ENCODE assay signal across 8 mouse cellular contexts in the genomic region with DNA sequence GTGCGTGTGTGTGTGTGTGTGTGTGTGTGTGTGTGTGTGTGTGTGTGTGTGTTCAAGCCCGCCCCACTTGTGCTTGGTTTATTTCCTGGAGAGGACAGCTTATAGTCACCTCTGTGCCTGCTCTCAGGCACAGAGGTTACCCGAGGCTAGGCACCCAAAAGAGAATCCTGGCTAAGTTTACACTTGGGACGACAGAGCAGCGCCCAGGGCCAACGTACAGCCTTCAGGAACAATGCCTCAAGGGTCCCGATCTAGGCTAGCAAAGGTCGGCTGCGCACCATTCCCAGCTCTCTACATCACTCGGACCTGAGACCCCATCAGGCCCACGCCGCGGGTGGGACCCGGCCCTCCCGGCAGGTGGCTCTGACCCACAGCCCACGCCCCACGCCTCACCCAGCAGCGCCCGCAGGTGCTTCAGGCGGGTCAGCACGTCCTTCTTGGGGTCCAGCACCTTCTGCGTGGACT. TPM values are rescaled to one million over a fixed set of nuclear protein-coding genes. Genes with fewer than 3 reads are reported as not detected.
DNase-seq lines count a peak whose midpoint lies in the region; ATAC-seq and TF ChIP-seq lines count a peak whose summit lies in the region.

No protein-coding gene starts in this region.

- H3K27ac ChIP-seq in heart, embryonic 12.5 days (ENCODE audit: poor library complexity, severe bottlenecking), result peak overlapping the region; percentile 64
- no peak overlapping the region for H3K27ac ChIP-seq in embryonic facial prominence, embryonic 12.5 days
- peak overlapping the region; percentile 74 for H3K27ac ChIP-seq in intestine, postnatal 0 days (ENCODE audit: low read depth, low read length)

- H3K4me1 ChIP-seq in heart, embryonic 12.5 days (replicated peaks), result peaks cover 10% of the 10 kb centered on the region
- peaks cover 5% of the 10 kb centered on the region for H3K4me1 ChIP-seq in embryonic facial prominence, embryonic 12.5 days
- H3K4me1 ChIP-seq in intestine, postnatal 0 days (replicated peaks; ENCODE audit: control insufficient read depth, insufficient read depth, low read length), result no peaks in the 10 kb centered on the region

- no peak for TF ChIP-seq CTCF in intestine, postnatal 0 days (IDR thresholded peaks at IDR 0.05; ENCODE audit: low read depth)

- peak overlapping the region; percentile 79 for H3K4me2 ChIP-seq in heart, embryonic 12.5 days
- H3K4me2 ChIP-seq in embryonic facial prominence, embryonic 12.5 days (replicated peaks), result peak overlapping the region; percentile 81
- peak overlapping the region; percentile 87 for H3K4me2 ChIP-seq in intestine, postnatal 0 days (replicated peaks; ENCODE audit: low read depth)

- no peaks in the 10 kb centered on the region for H3K9me3 ChIP-seq in heart, embryonic 12.5 days (replicated peaks)
- no peaks in the 10 kb centered on the region for H3K9me3 ChIP-seq in embryonic facial prominence, embryonic 12.5 days
- H3K9me3 ChIP-seq in intestine, postnatal 0 days (ENCODE audit: control insufficient read depth), result no peaks in the 10 kb centered on the region

- 0% methylated on average over 21 of the region's 22 CpGs for WGBS in heart, embryonic 12.5 days
- WGBS in embryonic facial prominence, embryonic 12.5 days, result 0% methylated on average over 21 of the region's 22 CpGs
- under 1% methylated on average over 22 of the region's 22 CpGs for WGBS in intestine, postnatal 0 days

- ATAC-seq in heart, embryonic 12.5 days (ENCODE audit: insufficient number of reproducible peaks, low FRiP score), result no peak; the same call in 1 of the 2 replicates
- peak; percentile 54; the same call in 1 of the 2 replicates for ATAC-seq in embryonic facial prominence, embryonic 12.5 days (ENCODE audit: insufficient number of reproducible peaks, insufficient read depth, low FRiP score, low TSS enrichment)
- ATAC-seq in intestine, postnatal 0 days, result peak; percentile 12
- ATAC-seq in monocyte, adult 5-6 weeks (replicated peaks; ENCODE audit: insufficient number of reproducible peaks, low FRiP score, low TSS enrichment, poor library complexity, severe bottlenecking), result peak; percentile 2; the same call in 1 of the 2 replicates

- H3K4me3 ChIP-seq in heart, embryonic 12.5 days, result peak overlapping the region; percentile 86
- H3K4me3 ChIP-seq in embryonic facial prominence, embryonic 12.5 days, result peak overlapping the region; percentile 79
- peak overlapping the region; percentile 95 for H3K4me3 ChIP-seq in intestine, postnatal 0 days (ENCODE audit: low read depth, low read length)

- H3K27me3 ChIP-seq in heart, embryonic 12.5 days (replicated peaks), result no peaks in the 10 kb centered on the region
- H3K27me3 ChIP-seq in embryonic facial prominence, embryonic 12.5 days, result no peaks in the 10 kb centered on the region
- no peaks in the 10 kb centered on the region for H3K27me3 ChIP-seq in intestine, postnatal 0 days (replicated peaks; ENCODE audit: control insufficient read depth, insufficient read depth, low read length)

- no peak for DNase-seq in heart, adult 11 months
- peak; percentile 77 for DNase-seq in CD4-positive helper T cell, adult 2 months (ENCODE audit: low read depth, low spot score)
- DNase-seq in cerebellum, adult 8-10 months, result no peak
- DNase-seq in adrenal gland, adult 18-20 months (ENCODE audit: low spot score in 2 of 2), result no peak

- H3K9ac ChIP-seq in heart, embryonic 12.5 days, result peak overlapping the region; percentile 86
- peak overlapping the region; percentile 70 for H3K9ac ChIP-seq in embryonic facial prominence, embryonic 12.5 days
- H3K9ac ChIP-seq in intestine, postnatal 0 days (ENCODE audit: low read depth, low read length), result peak overlapping the region; percentile 89

- H3K36me3 ChIP-seq in heart, embryonic 12.5 days, result no peaks in the 10 kb centered on the region
- H3K36me3 ChIP-seq in embryonic facial prominence, embryonic 12.5 days, result no peaks in the 10 kb centered on the region
- no peaks in the 10 kb centered on the region for H3K36me3 ChIP-seq in intestine, postnatal 0 days (ENCODE audit: control insufficient read depth, insufficient read depth)

RNA-seq across cellular contexts. Expression of a gene that starts 0.7 kb away (rescaled TPM):
- polyA plus RNA-seq in heart, embryonic 12.5 days (2016; fragmentation: Nextera tagmentation; extraction: Ambion mirVana), result 11.3 and 13.2 TPM in 2 replicates
- polyA plus RNA-seq in embryonic facial prominence, embryonic 12.5 days (2016; fragmentation: Nextera tagmentation; extraction: Ambion mirVana), result 9.2 and 10.0 TPM in 2 replicates
- polyA plus RNA-seq in intestine, postnatal 0 days (2015; fragmentation: Nextera tagmentation; extraction: Ambion mirVana), result 4.9 and 6.1 TPM in 2 replicates
- total RNA-seq in monocyte, adult 5-6 weeks (2017), result 13.2 to 48.9 TPM (median 23.6 TPM) in 3 replicates
- total RNA-seq in adrenal gland, adult 18-20 months (2021), result 10 to 100 TPM; 24.6 to 37.7 TPM
